Mouse (Mus musculus): ENCODE measurements at regions not wholly inside any gene's neighbourhood (a gene's known extent, or its start where the extent isn't known, plus 50 kb on each side); places are given as distances from the start of the nearest gene placed in this dataset.

DNA sequence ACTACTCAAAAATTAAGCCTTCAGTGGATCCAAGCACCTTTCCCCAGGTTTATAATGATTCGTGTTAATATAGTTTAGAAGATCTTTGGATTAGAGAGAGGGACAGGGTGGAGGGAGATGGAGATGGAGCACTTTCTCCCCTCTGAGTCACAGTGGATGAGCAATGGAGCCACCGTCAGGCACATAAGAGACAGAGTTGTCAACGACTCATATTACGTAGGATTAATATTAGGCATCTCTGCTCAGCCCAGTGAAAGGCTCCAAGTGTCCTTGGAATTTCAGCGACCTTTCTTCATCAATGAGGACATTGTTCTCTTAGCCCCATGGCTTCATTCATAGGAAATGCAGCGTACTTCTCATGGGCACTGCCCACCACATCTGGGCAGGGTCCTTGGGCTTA, 270.4 kb downstream of the Plpp3 start:
- Histone ChIP-seq H3K4me3 (replicated peaks) (no peak overlapping the region), H3K27me3 (no peaks in the 10 kb centered on the region), H3K4me2 (replicated peaks) (no peak overlapping the region), H3K4me1 (no peaks in the 10 kb centered on the region), H3K9me3 (replicated peaks) (peaks cover 3% of the 10 kb centered on the region; the same call in 1 of the 2 replicates), H3K9ac (no peak overlapping the region), H3K27ac (replicated peaks) (no peak overlapping the region), H3K36me3 (no peaks in the 10 kb centered on the region)
- 60% methylated on average over 6 of the region's 6 CpGs for WGBS
- ATAC-seq (ENCODE audit: insufficient number of reproducible peaks, low FRiP score, low TSS enrichment, low read depth): no peak

GRCm38 (mm10) chr4:105429381-105430100, 272.4 kb downstream of the Plpp3 start:
- no peaks in the 10 kb centered on the region for H3K36me3 ChIP-seq
- H3K4me2 ChIP-seq (replicated peaks): no peak overlapping the region
- 85% methylated on average over 6 of the region's 6 CpGs for WGBS
- H3K27me3 ChIP-seq: no peaks in the 10 kb centered on the region
- H3K4me1 ChIP-seq: no peaks in the 10 kb centered on the region
- no peak overlapping the region for H3K27ac ChIP-seq (replicated peaks)
- H3K9me3 ChIP-seq (replicated peaks): peaks cover 3% of the 10 kb centered on the region; the same call in 1 of the 2 replicates
- no peak overlapping the region for H3K4me3 ChIP-seq (replicated peaks)
- no peak overlapping the region for H3K9ac ChIP-seq
- ATAC-seq (ENCODE audit: insufficient number of reproducible peaks, low FRiP score, low TSS enrichment, low read depth): no peak

DNA sequence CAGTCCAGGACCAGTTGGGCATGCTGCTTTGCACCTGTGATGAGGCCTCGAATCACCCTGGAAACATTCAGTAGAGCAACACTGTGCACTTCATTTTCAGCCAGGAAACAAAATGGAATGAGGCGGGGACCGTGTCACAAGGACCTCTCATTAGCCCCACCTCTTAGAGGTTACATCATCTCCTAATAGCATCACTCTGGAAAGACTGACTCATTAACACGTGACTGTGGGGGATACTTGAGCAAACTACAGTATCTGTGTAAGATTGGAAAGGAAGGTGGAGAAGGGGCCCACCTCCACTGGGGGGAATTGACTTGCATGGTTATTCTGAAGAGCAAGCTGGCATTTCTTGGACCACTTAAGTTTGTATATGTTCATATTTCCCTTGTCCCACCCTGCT, 275.3 kb downstream of the Plpp3 start:
- WGBS: 83% methylated on average over 4 of the region's 4 CpGs
- Histone ChIP-seq H3K4me2 (replicated peaks) (no peak overlapping the region), H3K36me3 (no peaks in the 10 kb centered on the region), H3K27ac (replicated peaks) (no peak overlapping the region), H3K9me3 (replicated peaks) (peaks cover 3% of the 10 kb centered on the region; the same call in 1 of the 2 replicates), H3K9ac (no peak overlapping the region), H3K4me1 (no peaks in the 10 kb centered on the region), H3K27me3 (no peaks in the 10 kb centered on the region), H3K4me3 (replicated peaks) (no peak overlapping the region)
- ATAC-seq (ENCODE audit: insufficient number of reproducible peaks, low FRiP score, low TSS enrichment, low read depth): no peak

DNA sequence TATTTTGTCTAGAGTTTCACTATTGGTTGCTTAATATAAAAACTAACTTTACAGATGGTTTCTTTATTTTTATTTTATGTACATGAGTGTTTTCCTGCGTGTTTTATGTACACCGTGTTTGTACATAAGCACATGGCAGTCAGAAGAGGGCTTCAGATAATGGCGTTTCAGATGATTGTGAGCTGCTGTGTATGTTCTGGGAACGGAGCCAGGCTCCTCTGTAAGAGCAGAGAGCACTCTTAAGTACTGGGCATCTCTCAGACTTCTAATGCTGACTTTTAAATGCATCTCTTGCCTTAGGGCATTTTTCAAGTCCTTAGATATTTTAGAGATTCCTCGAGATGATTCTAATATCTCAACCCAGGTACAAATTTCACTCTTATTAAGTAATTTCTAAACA, 280.0 kb downstream of the Plpp3 start:
- H3K9ac ChIP-seq: no peak overlapping the region
- H3K4me3 ChIP-seq (replicated peaks): no peak overlapping the region
- no peak overlapping the region for H3K4me2 ChIP-seq (replicated peaks)
- ATAC-seq (ENCODE audit: insufficient number of reproducible peaks, low FRiP score, low TSS enrichment, low read depth): no peak
- no peaks in the 10 kb centered on the region for H3K4me1 ChIP-seq
- H3K9me3 ChIP-seq (replicated peaks): peaks cover 3% of the 10 kb centered on the region; the same call in 1 of the 2 replicates
- no peaks in the 10 kb centered on the region for H3K36me3 ChIP-seq
- H3K27me3 ChIP-seq: no peaks in the 10 kb centered on the region
- whole genome bisulfite sequencing: 64% methylated on average over 5 of the region's 5 CpGs
- H3K27ac ChIP-seq (replicated peaks): no peak overlapping the region

DNA sequence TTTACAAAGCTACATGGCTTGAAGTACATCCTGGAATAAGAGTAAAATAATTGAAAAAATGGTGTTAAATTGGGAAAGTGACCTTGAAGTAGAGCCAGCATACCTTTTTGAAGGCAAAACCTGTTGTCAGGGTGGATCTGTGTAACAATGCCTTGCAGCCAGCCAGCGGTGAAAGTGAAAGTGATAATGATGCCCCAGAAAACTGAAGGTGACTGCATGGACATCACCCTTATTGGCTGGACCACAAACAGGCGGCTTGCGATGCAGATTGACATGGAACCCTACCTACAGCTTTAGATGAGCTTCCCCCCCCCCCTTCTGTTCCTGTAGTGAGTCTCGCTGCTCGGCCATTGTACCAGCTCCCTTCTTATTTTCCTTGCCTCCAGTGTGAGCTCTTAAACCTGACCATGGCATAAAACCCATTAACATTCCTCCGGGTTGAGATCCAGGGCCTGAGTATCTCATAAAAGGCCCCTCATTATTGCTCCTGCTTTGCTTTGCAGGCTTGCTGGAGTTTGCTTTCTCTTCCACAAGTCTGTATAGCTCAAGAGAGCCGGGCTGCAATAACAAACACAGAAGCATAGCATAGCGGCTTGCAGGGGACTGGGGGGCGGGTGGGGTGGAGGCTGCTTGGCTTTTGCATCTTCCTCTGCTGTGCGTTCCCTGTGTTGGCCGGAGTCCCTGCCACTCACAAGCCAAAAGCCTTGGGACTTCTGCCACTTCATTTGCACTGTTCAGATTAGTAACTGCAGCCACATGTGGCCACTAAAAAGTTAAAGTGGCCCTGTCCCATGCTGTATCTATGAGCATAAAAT, 292.1 kb downstream of the Plpp3 start:
- H3K36me3 ChIP-seq: no peaks in the 10 kb centered on the region
- no peaks in the 10 kb centered on the region for H3K9me3 ChIP-seq (replicated peaks)
- 63% methylated on average over 11 of the region's 11 CpGs for WGBS
- ATAC-seq (ENCODE audit: insufficient number of reproducible peaks, low FRiP score, low TSS enrichment, low read depth): no peak
- H3K4me2 ChIP-seq (replicated peaks): no peak overlapping the region
- H3K4me3 ChIP-seq (replicated peaks): no peak overlapping the region
- no peak overlapping the region for H3K9ac ChIP-seq
- no peaks in the 10 kb centered on the region for H3K4me1 ChIP-seq
- H3K27ac ChIP-seq (replicated peaks): no peak overlapping the region
- no peaks in the 10 kb centered on the region for H3K27me3 ChIP-seq

DNA sequence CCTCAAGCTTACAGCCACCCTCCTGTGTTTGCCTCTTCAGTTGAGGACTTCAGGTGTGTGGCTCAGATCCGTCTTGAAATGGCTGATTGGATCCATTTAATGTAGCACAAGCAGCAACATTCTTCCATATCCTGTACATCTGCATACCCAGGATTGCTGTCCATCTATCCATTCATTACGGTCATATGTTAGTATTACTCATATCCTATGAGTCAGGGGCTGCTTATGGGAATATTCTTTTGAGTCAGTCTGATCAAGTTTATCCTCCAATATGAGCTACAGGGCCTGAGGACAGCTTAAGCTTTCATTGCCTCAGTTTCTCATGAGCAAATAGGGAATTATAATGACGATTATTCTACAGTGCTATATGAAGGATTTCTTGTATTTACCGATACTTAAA, 293.7 kb downstream of the Plpp3 start:
- Histone ChIP-seq H3K9ac (no peak overlapping the region), H3K4me1 (no peaks in the 10 kb centered on the region), H3K36me3 (no peaks in the 10 kb centered on the region), H3K4me2 (replicated peaks) (no peak overlapping the region), H3K4me3 (replicated peaks) (no peak overlapping the region), H3K27ac (replicated peaks) (no peak overlapping the region), H3K9me3 (replicated peaks) (no peaks in the 10 kb centered on the region), H3K27me3 (no peaks in the 10 kb centered on the region)
- ATAC-seq (ENCODE audit: insufficient number of reproducible peaks, low FRiP score, low TSS enrichment, low read depth): no peak
- 84% methylated on average over 4 of the region's 4 CpGs for WGBS

DNA sequence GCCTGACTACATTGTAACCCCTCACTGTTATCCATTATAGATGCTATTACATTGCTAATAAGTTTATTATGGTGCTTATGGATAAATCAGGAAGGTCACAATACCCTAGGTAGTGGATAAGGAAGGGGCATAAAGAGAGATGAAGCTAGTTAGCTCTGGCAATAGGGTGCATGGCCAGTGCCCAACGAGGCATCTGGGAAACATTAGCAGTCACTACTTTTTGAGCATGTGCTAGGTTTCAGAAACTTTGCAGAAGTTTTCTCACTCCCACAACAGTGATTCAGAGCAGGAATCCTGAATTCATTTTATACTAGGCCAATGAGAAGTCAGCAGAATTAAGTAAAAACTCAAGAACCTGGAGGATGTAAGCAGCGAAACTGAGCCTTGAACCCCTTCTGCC, 294.7 kb downstream of the Plpp3 start:
- Histone ChIP-seq H3K27me3 (no peaks in the 10 kb centered on the region), H3K36me3 (no peaks in the 10 kb centered on the region), H3K4me1 (no peaks in the 10 kb centered on the region), H3K9ac (no peak overlapping the region), H3K4me3 (replicated peaks) (no peak overlapping the region), H3K27ac (replicated peaks) (no peak overlapping the region), H3K9me3 (replicated peaks) (no peaks in the 10 kb centered on the region), H3K4me2 (replicated peaks) (no peak overlapping the region)
- no peak for ATAC-seq (ENCODE audit: insufficient number of reproducible peaks, low FRiP score, low TSS enrichment, low read depth)
- 69% methylated on average over 2 of the region's 2 CpGs for WGBS

- H3K9ac ChIP-seq: no peak overlapping the region
- no peaks in the 10 kb centered on the region for H3K27me3 ChIP-seq
- H3K36me3 ChIP-seq: no peaks in the 10 kb centered on the region
- H3K27ac ChIP-seq (replicated peaks): no peak overlapping the region
- no peak overlapping the region for H3K4me3 ChIP-seq (replicated peaks)
- ATAC-seq (ENCODE audit: insufficient number of reproducible peaks, low FRiP score, low TSS enrichment, low read depth): no peak
- H3K4me1 ChIP-seq: no peaks in the 10 kb centered on the region
- H3K4me2 ChIP-seq (replicated peaks): no peak overlapping the region
- H3K9me3 ChIP-seq (replicated peaks): no peaks in the 10 kb centered on the region
- 73% methylated on average over 11 of the region's 11 CpGs for WGBS
Observed at GRCm38 (mm10) chr4:105456955-105457621, 299.9 kb downstream of the Plpp3 start.

DNA sequence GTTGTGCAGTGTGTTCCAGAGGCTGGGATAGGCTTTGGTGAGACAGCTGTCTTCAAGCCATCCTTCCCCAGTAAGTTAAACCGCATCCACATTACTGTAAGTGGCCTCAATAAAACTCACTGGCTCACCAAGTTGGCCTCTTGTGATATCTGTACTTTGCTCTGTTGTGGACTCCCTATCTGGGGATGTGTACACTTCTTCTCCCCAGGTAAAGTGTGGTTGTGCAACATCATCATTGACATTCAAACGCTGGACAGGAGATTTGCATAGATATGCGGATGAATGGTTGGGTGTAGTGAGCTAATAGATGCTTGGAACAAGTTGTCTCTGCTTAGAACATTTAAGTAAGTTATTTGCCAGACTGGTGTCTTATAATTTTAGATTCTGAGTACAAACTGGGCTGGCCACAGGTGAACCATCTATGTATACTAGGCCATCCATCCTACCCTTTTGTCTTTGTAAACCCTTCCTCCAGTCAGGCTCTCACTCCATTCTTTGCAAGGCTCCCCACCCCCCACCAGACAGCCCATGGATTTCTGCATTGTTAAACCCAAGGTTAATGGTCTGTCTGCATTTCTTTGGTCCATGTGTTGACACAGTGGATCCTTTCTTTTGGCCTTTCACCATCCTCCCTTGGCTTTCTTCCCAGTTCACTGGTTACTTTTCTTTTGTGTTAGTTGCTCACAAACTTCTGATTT, 303.0 kb downstream of the Plpp3 start:
- 83% methylated on average over 3 of the region's 3 CpGs for WGBS

GRCm38 (mm10) chr4:105460689-105461005, 303.5 kb downstream of the Plpp3 start:
- Histone ChIP-seq H3K4me1 (no peaks in the 10 kb centered on the region), H3K27me3 (no peaks in the 10 kb centered on the region), H3K9ac (no peak overlapping the region), H3K4me3 (replicated peaks) (no peak overlapping the region), H3K27ac (replicated peaks) (no peak overlapping the region), H3K4me2 (replicated peaks) (no peak overlapping the region), H3K9me3 (replicated peaks) (no peaks in the 10 kb centered on the region), H3K36me3 (no peaks in the 10 kb centered on the region)
- 42% methylated on average over 2 of the region's 2 CpGs for WGBS
- no peak for ATAC-seq (ENCODE audit: insufficient number of reproducible peaks, low FRiP score, low TSS enrichment, low read depth)

More for the DNA sequence above, 303.0 kb downstream of the Plpp3 start:
- no peaks in the 10 kb centered on the region for H3K36me3 ChIP-seq
- no peaks in the 10 kb centered on the region for H3K27me3 ChIP-seq
- H3K27ac ChIP-seq (replicated peaks): no peak overlapping the region
- H3K4me1 ChIP-seq: no peaks in the 10 kb centered on the region
- no peak for ATAC-seq (ENCODE audit: insufficient number of reproducible peaks, low FRiP score, low TSS enrichment, low read depth)
- no peaks in the 10 kb centered on the region for H3K9me3 ChIP-seq (replicated peaks)
- no peak overlapping the region for H3K9ac ChIP-seq
- H3K4me2 ChIP-seq (replicated peaks): no peak overlapping the region
- H3K4me3 ChIP-seq (replicated peaks): no peak overlapping the region

DNA sequence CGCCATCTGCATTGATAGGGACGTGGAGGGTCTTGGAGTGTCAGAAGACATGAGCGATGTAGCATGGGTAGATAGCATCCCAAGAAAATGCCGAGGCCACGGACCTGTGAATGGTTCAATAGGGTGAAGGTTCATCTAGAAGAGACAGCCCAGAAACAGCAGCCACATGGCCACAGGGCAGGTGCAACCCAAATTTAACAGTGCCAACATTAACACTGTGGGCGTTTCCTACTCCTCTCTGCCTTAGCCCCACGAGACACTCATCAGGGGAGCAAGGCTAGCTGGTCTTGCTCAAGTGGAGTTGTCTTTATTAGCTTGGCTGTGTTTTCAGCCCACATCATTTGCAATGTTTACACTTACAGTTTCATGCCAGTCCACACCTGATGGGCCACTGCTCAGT, 310.7 kb downstream of the Plpp3 start:
- H3K4me1 ChIP-seq: no peaks in the 10 kb centered on the region
- H3K27ac ChIP-seq (replicated peaks): no peak overlapping the region
- no peak overlapping the region for H3K4me2 ChIP-seq (replicated peaks)
- no peak overlapping the region for H3K9ac ChIP-seq
- H3K27me3 ChIP-seq: no peaks in the 10 kb centered on the region
- no peak overlapping the region for H3K4me3 ChIP-seq (replicated peaks)
- no peak for ATAC-seq (ENCODE audit: insufficient number of reproducible peaks, low FRiP score, low TSS enrichment, low read depth)
- no peaks in the 10 kb centered on the region for H3K36me3 ChIP-seq
- H3K9me3 ChIP-seq (replicated peaks): no peaks in the 10 kb centered on the region
- 84% methylated on average over 7 of the region's 7 CpGs for WGBS

Measured in embryonic facial prominence, embryonic 15.5 days (tissue).